Mouse (Mus musculus): Measurements from ENCODE around the gene Olfr519.

DNA sequence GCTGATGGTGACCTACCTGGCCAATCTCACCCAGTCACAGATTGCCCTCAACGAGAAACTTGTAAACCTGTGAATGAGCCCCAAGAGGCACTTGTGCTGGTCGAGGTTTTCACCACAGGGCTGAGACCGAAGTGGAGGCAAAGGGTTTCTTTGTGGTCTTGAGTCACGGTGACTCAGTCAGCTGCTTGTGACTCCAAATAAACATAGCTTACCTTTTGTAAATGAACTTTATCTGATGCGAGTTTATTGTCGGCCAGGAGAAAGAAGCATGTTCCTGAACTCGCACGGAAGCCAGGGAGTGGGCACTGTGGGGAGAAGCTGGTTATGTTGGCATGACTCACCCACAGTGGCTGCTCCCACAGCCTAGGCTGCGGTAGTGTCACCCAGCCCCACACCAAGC lies 47.2 kb upstream of the Olfr519 start:
- TF ChIP-seq POLR2A (IDR thresholded peaks at IDR 0.05; ENCODE audit: low read depth, low read length) = no peak
- no peak for TF ChIP-seq SIN3A (IDR thresholded peaks at IDR 0.05; ENCODE audit: low read length)
- TF ChIP-seq ELF1 (IDR thresholded peaks at IDR 0.05; ENCODE audit: low read depth, low read length) = no peak
- no peak for TF ChIP-seq SMC3 (IDR thresholded peaks at IDR 0.05; ENCODE audit: low read depth, low read length)
- TF ChIP-seq POLR2AphosphoS2 (IDR thresholded peaks at IDR 0.05; ENCODE audit: low read depth, low read length) = no peak
- TF ChIP-seq EP300 (IDR thresholded peaks at IDR 0.05; ENCODE audit: low read length) = no peak
- no peak for TF ChIP-seq ZKSCAN1 (IDR thresholded peaks at IDR 0.05; ENCODE audit: borderline replicate concordance, low read depth, low read length)

Data from CH12.LX (cell line).